Mouse (Mus musculus): ENCODE results near the gene Tigd3. TPM values are rescaled to one million over a fixed set of nuclear protein-coding genes. Genes with fewer than 3 reads are reported as not detected.

Tigd3 gene
- polyA plus RNA-seq, 1 experiment from 2014 or later: 5.7 TPM

GRCm38 (mm10) chr19:5864710-5865398 lies 29.1 kb downstream of the Tigd3 start:
- Histone ChIP-seq H3K4me1 (ENCODE audit: control insufficient read depth, insufficient read depth, low read length) (no peaks in the 10 kb centered on the region), H3K36me3 (ENCODE audit: control insufficient read depth, insufficient read depth, low read length) (peaks cover 27% of the 10 kb centered on the region), H3K27ac (ENCODE audit: low read depth, low read length) (no peak overlapping the region), H3K9ac (ENCODE audit: low read length) (no peak overlapping the region), H3K4me3 (ENCODE audit: low read depth, low read length) (no peak overlapping the region), H3K4me2 (ENCODE audit: low read depth) (no peak overlapping the region), H3K9me3 (ENCODE audit: control insufficient read depth, low read length) (no peaks in the 10 kb centered on the region), H3K27me3 (ENCODE audit: control insufficient read depth, insufficient read depth, low read length) (no peaks in the 10 kb centered on the region)
- no peak for DNase-seq (ENCODE audit: low spot score)
- WGBS: 94% methylated on average over 20 of the region's 20 CpGs
- no peak for ATAC-seq (ENCODE audit: insufficient read depth, low FRiP score, low TSS enrichment)

- Histone ChIP-seq H3K9ac (ENCODE audit: low read length) (no peak overlapping the region), H3K4me1 (ENCODE audit: control insufficient read depth, insufficient read depth, low read length) (no peaks in the 10 kb centered on the region), H3K27ac (ENCODE audit: low read depth, low read length) (no peak overlapping the region), H3K9me3 (ENCODE audit: control insufficient read depth, low read length) (no peaks in the 10 kb centered on the region), H3K4me3 (ENCODE audit: low read depth, low read length) (no peak overlapping the region), H3K27me3 (ENCODE audit: control insufficient read depth, insufficient read depth, low read length) (no peaks in the 10 kb centered on the region), H3K36me3 (ENCODE audit: control insufficient read depth, insufficient read depth, low read length) (peaks cover 25% of the 10 kb centered on the region), H3K4me2 (ENCODE audit: low read depth) (no peak overlapping the region)
- 98% methylated on average over 5 of the region's 5 CpGs for WGBS
- no peak for DNase-seq (ENCODE audit: low spot score)
- no peak for ATAC-seq (ENCODE audit: insufficient read depth, low FRiP score, low TSS enrichment)
These were observed 30.2 kb downstream of the Tigd3 start for GRCm38 (mm10) chr19:5863776-5864175.

GRCm38 (mm10) chr19:5862335-5863085 lies 31.4 kb downstream of the Tigd3 start:
- no peak overlapping the region for H3K4me2 ChIP-seq (ENCODE audit: low read depth)
- no peaks in the 10 kb centered on the region for H3K9me3 ChIP-seq (ENCODE audit: control insufficient read depth, low read length)
- 96% methylated on average over 14 of the region's 14 CpGs for WGBS
- H3K4me3 ChIP-seq (ENCODE audit: low read depth, low read length): no peak overlapping the region
- H3K36me3 ChIP-seq (ENCODE audit: control insufficient read depth, insufficient read depth, low read length): peaks cover 27% of the 10 kb centered on the region
- ATAC-seq (ENCODE audit: insufficient read depth, low FRiP score, low TSS enrichment) (no peak), DNase-seq (ENCODE audit: low spot score) (no peak)
- H3K9ac ChIP-seq (ENCODE audit: low read length): no peak overlapping the region
- H3K4me1 ChIP-seq (ENCODE audit: control insufficient read depth, insufficient read depth, low read length): no peaks in the 10 kb centered on the region
- H3K27me3 ChIP-seq (ENCODE audit: control insufficient read depth, insufficient read depth, low read length): no peaks in the 10 kb centered on the region
- H3K27ac ChIP-seq (ENCODE audit: low read depth, low read length): no peak overlapping the region

- no peak overlapping the region for H3K4me3 ChIP-seq (ENCODE audit: low read depth, low read length)
- H3K36me3 ChIP-seq (ENCODE audit: control insufficient read depth, insufficient read depth, low read length): peaks cover 9% of the 10 kb centered on the region
- no peaks in the 10 kb centered on the region for H3K4me1 ChIP-seq (ENCODE audit: control insufficient read depth, insufficient read depth, low read length)
- no peak overlapping the region for H3K27ac ChIP-seq (ENCODE audit: low read depth, low read length)
- H3K9ac ChIP-seq (ENCODE audit: low read length): no peak overlapping the region
- no peaks in the 10 kb centered on the region for H3K27me3 ChIP-seq (ENCODE audit: control insufficient read depth, insufficient read depth, low read length)
- ATAC-seq (ENCODE audit: insufficient read depth, low FRiP score, low TSS enrichment) (no peak), DNase-seq (ENCODE audit: low spot score) (no peak)
- no peak overlapping the region for H3K4me2 ChIP-seq (ENCODE audit: low read depth)
- H3K9me3 ChIP-seq (ENCODE audit: control insufficient read depth, low read length): no peaks in the 10 kb centered on the region
- 86% methylated on average over 9 of the region's 9 CpGs for WGBS
These were observed 37.3 kb downstream of the Tigd3 start for GRCm38 (mm10) chr19:5856604-5857003.

- 90% methylated on average over 12 of the region's 12 CpGs for WGBS
- ATAC-seq (ENCODE audit: insufficient read depth, low FRiP score, low TSS enrichment): no peak
- Histone ChIP-seq H3K4me1 (ENCODE audit: control insufficient read depth, insufficient read depth, low read length) (peaks cover 26% of the 10 kb centered on the region), H3K9me3 (ENCODE audit: control insufficient read depth, low read length) (no peaks in the 10 kb centered on the region), H3K4me2 (ENCODE audit: low read depth) (no peak overlapping the region), H3K4me3 (ENCODE audit: low read depth, low read length) (no peak overlapping the region), H3K27me3 (ENCODE audit: control insufficient read depth, insufficient read depth, low read length) (no peaks in the 10 kb centered on the region), H3K27ac (ENCODE audit: low read depth, low read length) (no peak overlapping the region), H3K36me3 (ENCODE audit: control insufficient read depth, insufficient read depth, low read length) (peaks cover 2% of the 10 kb centered on the region; the same call in 1 of the 2 replicates), H3K9ac (ENCODE audit: low read length) (no peak overlapping the region; the same call in 1 of the 2 replicates)
- DNase-seq (ENCODE audit: low spot score): no peak
These were observed 41.8 kb downstream of the Tigd3 start for GRCm38 (mm10) chr19:5852035-5852722.

GRCm38 (mm10) chr19:5851481-5851971 lies 42.4 kb downstream of the Tigd3 start:
- 73% methylated on average over 5 of the region's 5 CpGs for WGBS
- ATAC-seq (ENCODE audit: insufficient read depth, low FRiP score, low TSS enrichment) (no peak), DNase-seq (ENCODE audit: low spot score) (no peak)
- Histone ChIP-seq H3K9ac (ENCODE audit: low read length) (no peak overlapping the region), H3K36me3 (ENCODE audit: control insufficient read depth, insufficient read depth, low read length) (peaks cover 2% of the 10 kb centered on the region; the same call in 1 of the 2 replicates), H3K9me3 (ENCODE audit: control insufficient read depth, low read length) (no peaks in the 10 kb centered on the region), H3K27ac (ENCODE audit: low read depth, low read length) (no peak overlapping the region), H3K4me1 (ENCODE audit: control insufficient read depth, insufficient read depth, low read length) (peaks cover 29% of the 10 kb centered on the region), H3K27me3 (ENCODE audit: control insufficient read depth, insufficient read depth, low read length) (no peaks in the 10 kb centered on the region), H3K4me2 (ENCODE audit: low read depth) (no peak overlapping the region), H3K4me3 (ENCODE audit: low read depth, low read length) (no peak overlapping the region)

GRCm38 (mm10) chr19:5850860-5851259 lies 43.1 kb downstream of the Tigd3 start:
- no peak overlapping the region for H3K27ac ChIP-seq (ENCODE audit: low read depth, low read length)
- 79% methylated on average over 3 of the region's 3 CpGs for WGBS
- peaks cover 29% of the 10 kb centered on the region for H3K4me1 ChIP-seq (ENCODE audit: control insufficient read depth, insufficient read depth, low read length)
- ATAC-seq (ENCODE audit: insufficient read depth, low FRiP score, low TSS enrichment) (no peak), DNase-seq (ENCODE audit: low spot score) (no peak)
- no peaks in the 10 kb centered on the region for H3K27me3 ChIP-seq (ENCODE audit: control insufficient read depth, insufficient read depth, low read length)
- no peak overlapping the region for H3K4me3 ChIP-seq (ENCODE audit: low read depth, low read length)
- H3K9me3 ChIP-seq (ENCODE audit: control insufficient read depth, low read length): no peaks in the 10 kb centered on the region
- H3K36me3 ChIP-seq (ENCODE audit: control insufficient read depth, insufficient read depth, low read length): peaks cover 2% of the 10 kb centered on the region; the same call in 1 of the 2 replicates
- no peak overlapping the region for H3K4me2 ChIP-seq (ENCODE audit: low read depth)
- no peak overlapping the region for H3K9ac ChIP-seq (ENCODE audit: low read length)

GRCm38 (mm10) chr19:5849843-5850527 lies 44.0 kb downstream of the Tigd3 start:
- peak; percentile 21; the same call in 1 of the 2 replicates for ATAC-seq (ENCODE audit: insufficient read depth, low FRiP score, low TSS enrichment)

More at GRCm38 (mm10) chr19:5849843-5850527, 44.0 kb downstream of the Tigd3 start:
- no peak overlapping the region for H3K9ac ChIP-seq (ENCODE audit: low read length)
- H3K4me1 ChIP-seq (ENCODE audit: control insufficient read depth, insufficient read depth, low read length): peaks cover 34% of the 10 kb centered on the region
- H3K27ac ChIP-seq (ENCODE audit: low read depth, low read length): no peak overlapping the region
- H3K4me2 ChIP-seq (ENCODE audit: low read depth): no peak overlapping the region
- no peaks in the 10 kb centered on the region for H3K9me3 ChIP-seq (ENCODE audit: control insufficient read depth, low read length)
- no peaks in the 10 kb centered on the region for H3K27me3 ChIP-seq (ENCODE audit: control insufficient read depth, insufficient read depth, low read length)
- DNase-seq (ENCODE audit: low spot score): peak; percentile 89
- H3K36me3 ChIP-seq (ENCODE audit: control insufficient read depth, insufficient read depth, low read length): peaks cover 2% of the 10 kb centered on the region; the same call in 1 of the 2 replicates
- no peak overlapping the region for H3K4me3 ChIP-seq (ENCODE audit: low read depth, low read length)
- WGBS: 30% methylated on average over 11 of the region's 11 CpGs

Data from neural tube, embryonic 11.5 days (tissue).